Mouse (Mus musculus) C2C12 (cell line): Measurements from ENCODE around the gene Aox4. TPM values are rescaled to one million over a fixed set of nuclear protein-coding genes. Genes with fewer than 3 reads are reported as not detected.

Source experiments
- H3K27me3 ChIP-seq: one replicate; pipeline ENCODE4 v1.6.1; 2011; ENCODE audit not compliant: control insufficient read depth, insufficient read depth, insufficient read length
- H3K36me3 ChIP-seq: one replicate; pipeline ENCODE4 v1.6.1; 2011; ENCODE audit not compliant: control insufficient read depth, insufficient read depth
- H3K4me3 ChIP-seq: one replicate; pipeline ENCODE4 v1.5.1; 2011; ENCODE audit warnings: mild to moderate bottlenecking, control low read depth; ENCODE audit not compliant: poor library complexity, insufficient read depth, severe bottlenecking
- H3K79me2 ChIP-seq: one replicate; pipeline ENCODE4 v1.6.1; 2011; ENCODE audit not compliant: control insufficient read depth, insufficient read depth
- H3K79me3 ChIP-seq: one replicate; pipeline ENCODE4 v1.6.1; 2011; ENCODE audit warnings: low read depth, control low read depth
- H3ac ChIP-seq: one replicate; pipeline ENCODE3; 2011; ENCODE audit warnings: low read depth; ENCODE audit not compliant: control insufficient read depth, insufficient read length
- CEBPB ChIP-seq: IDR thresholded peaks from one replicate; pipeline ENCODE4 v1.6.1; 2011; ENCODE audit warnings: low read depth, mild to moderate bottlenecking, control low read depth, moderate library complexity
- CTCF ChIP-seq: IDR thresholded peaks from one replicate; pipeline ENCODE4 v1.5.1; 2011; ENCODE audit not compliant: control insufficient read depth, insufficient read depth, insufficient read length
- FOSL1 ChIP-seq: IDR thresholded peaks from one replicate; pipeline ENCODE4 v1.8.0; 2011; ENCODE audit warnings: mild to moderate bottlenecking, low read length; ENCODE audit not compliant: poor library complexity, insufficient read depth, severe bottlenecking
- MAX ChIP-seq: IDR thresholded peaks from one replicate; pipeline ENCODE4 v1.6.1; 2011; ENCODE audit warnings: mild to moderate bottlenecking, control low read depth
- MYOD1 ChIP-seq: IDR thresholded peaks from one replicate; pipeline ENCODE4 v1.6.1; 2011; ENCODE audit warnings: low read depth; ENCODE audit not compliant: control insufficient read depth, insufficient read length
- MYOG ChIP-seq: IDR thresholded peaks from one replicate; pipeline ENCODE4 v1.6.1; 2011; ENCODE audit not compliant: control insufficient read depth, insufficient read length; ENCODE audit errors: extremely low read depth
- USF1 ChIP-seq: IDR thresholded peaks from one replicate; pipeline ENCODE4 v1.6.1; 2011; ENCODE audit warnings: low read depth, mild to moderate bottlenecking, control low read depth, moderate library complexity
- polyA plus RNA-seq: library from polyadenylated mRNA; unstranded; fragments of >200 nt; fragmentation: generic; extraction: Trizol; gene quantifications from one replicate; pipeline ENCODE4 v1.2.1, GENCODE M21; 2012; ENCODE audit warnings: missing spikeins

The Aox4 gene
- polyA plus RNA-seq, 1 experiment, result not detected

DNA sequence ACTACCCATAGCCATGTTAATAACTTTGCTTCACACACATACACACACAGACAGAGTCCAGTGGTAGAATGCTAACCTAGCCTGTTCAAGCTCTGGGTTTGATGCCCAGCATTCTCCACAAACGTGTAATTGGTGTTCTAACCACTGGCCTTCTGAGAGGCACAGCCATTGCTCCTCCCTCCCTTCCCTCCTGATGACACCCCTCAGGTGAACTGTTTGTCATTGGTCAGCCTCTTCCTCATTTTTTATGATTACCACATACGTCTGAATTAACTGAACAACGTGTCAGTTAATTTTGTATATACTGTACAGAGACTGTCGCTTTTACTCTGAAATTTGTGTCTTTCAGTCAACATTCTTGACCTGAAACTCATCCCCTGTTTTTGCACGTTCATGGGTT is 84.5 kb downstream of the Aox4 start:
- no peak overlapping the region for H3ac ChIP-seq
- no peaks in the 10 kb centered on the region for H3K79me3 ChIP-seq
- no peaks in the 10 kb centered on the region for H3K27me3 ChIP-seq
- H3K79me2 ChIP-seq, result no peaks in the 10 kb centered on the region
- TF ChIP-seq CEBPB (no peak), MAX (no peak), MYOG (no peak), USF1 (no peak), MYOD1 (no peak), CTCF (no peak), FOSL1 (no peak)
- no peaks in the 10 kb centered on the region for H3K36me3 ChIP-seq
- no peak overlapping the region for H3K4me3 ChIP-seq

DNA sequence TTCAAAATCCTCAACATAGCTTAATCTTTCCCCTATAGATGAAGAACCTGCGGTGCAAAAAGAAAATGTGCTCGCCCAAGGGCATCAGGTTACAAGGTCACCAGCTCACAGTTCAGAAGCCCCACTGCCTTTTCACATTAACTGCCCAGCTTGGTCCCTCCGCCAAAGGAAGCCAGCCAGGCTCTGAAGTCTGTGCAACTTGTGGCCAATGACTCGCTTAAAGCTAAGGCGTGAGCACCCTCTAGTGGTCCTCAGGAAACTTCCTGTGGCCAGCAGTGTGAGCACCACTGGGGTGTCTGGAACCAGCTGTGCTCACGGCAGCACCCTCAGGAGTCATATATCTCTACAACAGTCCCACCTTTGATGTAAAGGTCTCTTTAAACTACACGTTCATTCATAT is 86.1 kb downstream of the Aox4 start:
- H3K36me3 ChIP-seq, result no peaks in the 10 kb centered on the region
- no peaks in the 10 kb centered on the region for H3K79me3 ChIP-seq
- H3ac ChIP-seq, result no peak overlapping the region
- H3K79me2 ChIP-seq, result no peaks in the 10 kb centered on the region
- TF ChIP-seq MYOD1, result no peak
- TF ChIP-seq CEBPB, result no peak
- TF ChIP-seq FOSL1, result no peak
- peak; percentile 84 for TF ChIP-seq CTCF
- H3K27me3 ChIP-seq, result no peaks in the 10 kb centered on the region
- H3K4me3 ChIP-seq, result no peak overlapping the region

DNA sequence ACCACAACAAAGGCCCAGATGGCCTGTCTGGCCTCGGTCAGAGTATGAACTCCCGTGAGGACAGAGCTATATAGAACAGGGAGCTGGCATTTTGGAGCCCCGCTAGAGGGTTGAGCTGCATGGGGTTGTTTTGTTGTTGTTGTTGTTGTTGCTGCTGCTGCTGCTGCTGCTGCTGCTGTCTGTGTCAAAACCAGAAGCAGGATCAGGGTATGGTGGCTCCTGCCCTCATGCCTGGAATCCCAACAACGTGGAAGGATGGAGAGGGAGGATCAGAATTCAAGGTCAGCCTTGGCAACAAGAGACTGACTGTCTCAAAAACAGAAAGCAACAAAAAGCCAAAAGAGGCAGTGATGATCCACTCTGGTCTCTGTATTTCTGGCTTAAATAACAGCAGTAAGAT is 86.6 kb downstream of the Aox4 start:
- H3K27me3 ChIP-seq, result no peaks in the 10 kb centered on the region
- H3K36me3 ChIP-seq, result no peaks in the 10 kb centered on the region
- H3K79me2 ChIP-seq, result no peaks in the 10 kb centered on the region
- H3K4me3 ChIP-seq, result no peak overlapping the region
- no peaks in the 10 kb centered on the region for H3K79me3 ChIP-seq
- H3ac ChIP-seq, result no peak overlapping the region
- no peak for TF ChIP-seq USF1
- no peak for TF ChIP-seq CEBPB
- no peak for TF ChIP-seq FOSL1
- TF ChIP-seq MYOD1, result no peak
- TF ChIP-seq MYOG, result no peak
- TF ChIP-seq CTCF, result no peak
- no peak for TF ChIP-seq MAX

DNA sequence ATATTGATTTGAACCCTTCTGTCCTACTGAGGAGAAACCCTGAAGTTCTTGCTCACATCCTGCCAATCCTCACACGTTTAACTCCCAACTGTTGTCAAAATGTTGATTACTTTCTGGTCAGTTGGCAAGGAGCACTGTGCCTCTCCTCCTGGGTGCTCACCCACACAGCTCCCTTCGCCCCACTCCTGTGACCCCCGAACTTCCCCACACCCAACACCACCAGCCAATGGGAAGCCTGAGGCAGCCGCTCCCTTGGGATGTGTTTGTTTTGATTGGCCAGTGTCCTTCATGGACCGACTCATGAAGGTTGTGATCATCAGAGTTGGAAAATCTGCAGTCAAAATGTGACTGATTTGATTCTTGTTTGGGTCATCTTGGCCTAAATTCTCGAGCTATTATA is 88.2 kb downstream of the Aox4 start:
- Histone ChIP-seq H3K79me3 (no peaks in the 10 kb centered on the region), H3K27me3 (no peaks in the 10 kb centered on the region), H3K36me3 (no peaks in the 10 kb centered on the region), H3ac (no peak overlapping the region), H3K79me2 (no peaks in the 10 kb centered on the region), H3K4me3 (no peak overlapping the region)
- TF ChIP-seq CTCF (no peak), MAX (no peak)

DNA sequence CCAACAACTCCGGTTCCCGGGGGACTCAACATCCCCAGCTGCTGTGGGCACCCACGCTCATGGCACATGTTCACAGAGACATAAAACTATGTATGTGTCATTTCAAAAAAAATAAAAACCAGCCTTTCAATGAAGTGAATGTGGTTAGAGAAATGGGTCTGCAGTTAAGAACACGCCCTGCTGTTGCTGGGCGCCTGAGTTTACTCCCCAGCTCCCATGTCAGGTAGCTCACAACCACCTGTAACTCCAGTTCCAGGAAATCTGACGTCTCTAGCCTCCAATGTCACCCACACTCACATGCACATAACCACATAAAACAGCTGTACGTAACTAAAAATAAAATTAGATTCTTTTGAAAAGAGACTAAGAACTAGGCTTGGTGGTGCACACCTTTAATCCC is 90.9 kb downstream of the Aox4 start:
- H3K79me3 ChIP-seq, result no peaks in the 10 kb centered on the region
- no peak for TF ChIP-seq MYOG
- TF ChIP-seq MYOD1, result no peak
- TF ChIP-seq CTCF, result no peak
- TF ChIP-seq FOSL1, result no peak
- TF ChIP-seq CEBPB, result no peak
- TF ChIP-seq USF1, result no peak
- TF ChIP-seq MAX, result no peak
- H3K79me2 ChIP-seq, result no peaks in the 10 kb centered on the region
- H3ac ChIP-seq, result no peak overlapping the region
- no peak overlapping the region for H3K4me3 ChIP-seq
- H3K27me3 ChIP-seq, result no peaks in the 10 kb centered on the region
- no peaks in the 10 kb centered on the region for H3K36me3 ChIP-seq

DNA sequence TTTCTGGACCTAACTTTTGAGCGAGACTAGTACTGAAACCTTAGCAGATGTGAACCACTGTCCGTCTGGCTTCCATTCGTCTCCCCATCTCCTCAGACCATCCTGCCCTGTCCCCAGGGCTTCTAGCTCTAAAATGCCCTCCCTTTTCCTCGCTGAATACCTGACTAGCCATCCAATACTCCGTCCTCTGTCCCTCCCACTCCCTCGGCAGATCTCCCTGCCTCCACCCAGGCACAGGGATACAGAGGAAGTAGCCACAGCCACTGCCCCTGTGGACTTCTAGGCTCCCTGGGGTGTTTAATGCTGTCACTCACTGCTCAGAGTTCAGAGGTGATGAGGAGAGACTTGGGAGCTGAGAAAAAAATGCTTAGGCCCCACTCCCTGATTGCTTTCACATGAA is 91.8 kb downstream of the Aox4 start:
- no peaks in the 10 kb centered on the region for H3K79me2 ChIP-seq
- no peaks in the 10 kb centered on the region for H3K79me3 ChIP-seq
- no peaks in the 10 kb centered on the region for H3K36me3 ChIP-seq
- H3K4me3 ChIP-seq, result no peak overlapping the region
- TF ChIP-seq MYOG, result no peak
- no peak overlapping the region for H3ac ChIP-seq
- no peaks in the 10 kb centered on the region for H3K27me3 ChIP-seq
